Mouse (Mus musculus) heart, adult 2 months (tissue): ENCODE measurements around the gene Cnmd. TPM values are rescaled to one million over a fixed set of nuclear protein-coding genes. Genes with fewer than 3 reads are reported as not detected.
A peak's percentile ranks its signal among the peaks of the same experiment; 100 is the strongest.

ENCODE experiments used
- DNase-seq, 2 experiments: peaks; one replicate each; pipeline ENCODE4 v3.0.0; 2021
- H3K27ac ChIP-seq: fragments of 200-600 bp; 2 replicates; pipeline ENCODE4 v1.8.1; 2022
- H3K27me3 ChIP-seq: fragments of 200-500 bp; 2 replicates; pipeline ENCODE4 v1.6.1; 2012; ENCODE audit warnings: mild to moderate bottlenecking, low read length, inconsistent platforms, mixed read lengths; ENCODE audit not compliant: control insufficient read depth, insufficient read depth
- H3K36me3 ChIP-seq: fragments of 200-500 bp; 2 replicates; pipeline ENCODE4 v1.6.1; 2012; ENCODE audit warnings: low read length, inconsistent platforms; ENCODE audit not compliant: control insufficient read depth, insufficient read depth
- H3K4me1 ChIP-seq: fragments of 200-500 bp; 2 replicates; pipeline ENCODE4 v1.6.1; 2011; ENCODE audit warnings: low read length; ENCODE audit not compliant: control insufficient read depth, insufficient read depth
- H3K4me3 ChIP-seq: fragments of 200-600 bp; 2 replicates; pipeline ENCODE4 v1.8.1; 2022
- H3K79me2 ChIP-seq: fragments of 200-500 bp; replicated peaks from 2 replicates; pipeline ENCODE4 v1.6.1; 2012; ENCODE audit warnings: mild to moderate bottlenecking, inconsistent platforms, low read length, moderate library complexity, mixed read lengths; ENCODE audit not compliant: control insufficient read depth, insufficient read depth
- H3K9ac ChIP-seq: fragments of 200-500 bp; 2 replicates; pipeline ENCODE4 v1.6.1; 2012; ENCODE audit warnings: low read depth, mild to moderate bottlenecking, control low read depth, inconsistent platforms, low read length, mixed read lengths
- CTCF ChIP-seq: fragments of 200-600 bp; IDR thresholded peaks from 2 replicates; pipeline ENCODE4 v1.8.1; 2022; ENCODE audit warnings: antibody characterized with exemption, mild to moderate bottlenecking, moderate library complexity
- EP300 ChIP-seq: fragments of 200-500 bp; IDR thresholded peaks from 2 replicates; pipeline ENCODE4 v1.6.1; 2011; ENCODE audit warnings: low read depth, low read length, control low read depth; ENCODE audit not compliant: insufficient read depth
- POLR2A ChIP-seq: fragments of 200-500 bp; IDR thresholded peaks from 2 replicates; pipeline ENCODE4 v1.6.1; 2011; ENCODE audit warnings: mild to moderate bottlenecking, low read depth, low read length, control low read depth; ENCODE audit not compliant: insufficient read depth
- WGBS: fragments of 180-500 bp; shearing (Covaris S2); methylation state at CpG from one replicate; pipeline ENCODE4 v1.1.7; 2018; 5-methylcytosine and 5-hydroxymethylcytosine counted together
- intact Hi-C: fragments of 180-260 bp; cut with DNase I; formaldehyde crosslinking; loops from one replicate; pipeline ENCODE4 v1.15.1; 2025
- polyA plus RNA-seq: library from polyadenylated mRNA; depleted of rRNA; stranded (reverse); fragments of >200 nt; gene quantifications from 2 replicates; pipeline ENCODE4 v1.2.3, GENCODE M21; 2012
- total RNA-seq, 2 experiments: library from RNA; stranded (reverse); gene quantifications; 2 replicates each; pipeline ENCODE4 v1.2.3; 2021

Gene Cnmd
- total and polyA plus RNA-seq, 3 experiments, result 1.5 to 3.9 (median 2.0) TPM

- Histone ChIP-seq H3K27me3 (no peaks in the 10 kb centered on the region), H3K79me2 (no peaks in the 10 kb centered on the region), H3K36me3 (no peaks in the 10 kb centered on the region), H3K9ac (no peak overlapping the region), H3K27ac (no peak overlapping the region; the same call in 1 of the 2 replicates), H3K4me1 (no peaks in the 10 kb centered on the region; the same call in 1 of the 2 replicates), H3K4me3 (no peak overlapping the region)
- WGBS, result 61% methylated on average over 5 of the region's 5 CpGs
- peak; percentile 59 to 65 for DNase-seq
- intact Hi-C loops, result no loop called here
- TF ChIP-seq POLR2A (no peak), CTCF (no peak), EP300 (no peak)
Measured at GRCm38 (mm10) chr14:79658286-79658685, 3.7 kb downstream of the Cnmd start.

GRCm38 (mm10) chr14:79652654-79653053 is 9.3 kb downstream of the Cnmd start:
- intact Hi-C loops, result no loop called here
- H3K27ac ChIP-seq, result no peak overlapping the region
- no peak overlapping the region for H3K4me3 ChIP-seq
- H3K27me3 ChIP-seq, result no peaks in the 10 kb centered on the region
- no peak for TF ChIP-seq EP300
- TF ChIP-seq POLR2A, result no peak
- TF ChIP-seq CTCF, result no peak
- H3K4me1 ChIP-seq, result no peaks in the 10 kb centered on the region
- H3K36me3 ChIP-seq, result no peaks in the 10 kb centered on the region
- no peak for DNase-seq
- no peak overlapping the region for H3K9ac ChIP-seq
- WGBS, result 64% methylated on average over 4 of the region's 4 CpGs
- no peaks in the 10 kb centered on the region for H3K79me2 ChIP-seq

- Histone ChIP-seq H3K79me2 (no peaks in the 10 kb centered on the region), H3K27me3 (no peaks in the 10 kb centered on the region), H3K9ac (no peak overlapping the region), H3K27ac (no peak overlapping the region), H3K4me3 (no peak overlapping the region), H3K4me1 (no peaks in the 10 kb centered on the region), H3K36me3 (no peaks in the 10 kb centered on the region)
- intact Hi-C loops, result no loop called here
- TF ChIP-seq EP300 (no peak), POLR2A (no peak), CTCF (no peak)
- 40% methylated on average over 3 of the region's 3 CpGs for WGBS
- DNase-seq, result no peak
Measured at GRCm38 (mm10) chr14:79649680-79650079, 12.3 kb downstream of the Cnmd start.

- Histone ChIP-seq H3K4me3 (no peak overlapping the region), H3K27me3 (no peaks in the 10 kb centered on the region), H3K36me3 (no peaks in the 10 kb centered on the region), H3K79me2 (no peaks in the 10 kb centered on the region), H3K4me1 (no peaks in the 10 kb centered on the region), H3K27ac (no peak overlapping the region), H3K9ac (no peak overlapping the region)
- no peak for DNase-seq
- intact Hi-C loops, result no loop called here
- 22% methylated on average over 11 of the region's 11 CpGs for WGBS
- no peak for TF ChIP-seq CTCF
- TF ChIP-seq POLR2A, result no peak
- TF ChIP-seq EP300, result no peak
Measured at GRCm38 (mm10) chr14:79645378-79645777, 16.6 kb downstream of the Cnmd start.

GRCm38 (mm10) chr14:79642063-79642462 is 19.9 kb downstream of the Cnmd start:
- WGBS, result 82% methylated on average over 9 of the region's 9 CpGs

GRCm38 (mm10) chr14:79636814-79637213 is 25.2 kb downstream of the Cnmd start:
- no peaks in the 10 kb centered on the region for H3K79me2 ChIP-seq
- no peak overlapping the region for H3K4me3 ChIP-seq
- H3K36me3 ChIP-seq, result no peaks in the 10 kb centered on the region
- intact Hi-C loops, result no loop called here
- 70% methylated on average over 4 of the region's 4 CpGs for WGBS
- H3K4me1 ChIP-seq, result no peaks in the 10 kb centered on the region
- no peak for DNase-seq
- H3K27me3 ChIP-seq, result no peaks in the 10 kb centered on the region
- TF ChIP-seq CTCF, result no peak
- no peak for TF ChIP-seq EP300
- no peak for TF ChIP-seq POLR2A
- H3K9ac ChIP-seq, result no peak overlapping the region
- H3K27ac ChIP-seq, result no peak overlapping the region

More at GRCm38 (mm10) chr14:79642063-79642462, 19.9 kb downstream of the Cnmd start:
- intact Hi-C loops, result no loop called here
- no peaks in the 10 kb centered on the region for H3K36me3 ChIP-seq
- TF ChIP-seq CTCF (no peak), POLR2A (no peak)
- H3K27ac ChIP-seq, result no peak overlapping the region
- H3K4me3 ChIP-seq, result no peak overlapping the region
- H3K27me3 ChIP-seq, result no peaks in the 10 kb centered on the region
- DNase-seq, result no peak
- H3K79me2 ChIP-seq, result no peaks in the 10 kb centered on the region
- H3K9ac ChIP-seq, result no peak overlapping the region
- no peaks in the 10 kb centered on the region for H3K4me1 ChIP-seq
